Mouse (Mus musculus): ENCODE measurements around the gene Rp2. TPM values are rescaled to one million over a fixed set of nuclear protein-coding genes. Genes with fewer than 3 reads are reported as not detected.
A peak's percentile ranks its signal among the peaks of the same experiment; 100 is the strongest.

Gene Rp2
- total and polyA plus RNA-seq, 2 experiments from 2014 or later = 9.9 to 19.2 TPM

GRCm38 (mm10) chrX:20404068-20404467, 39.8 kb downstream of the Rp2 start:
- DNase-seq = peak; percentile 7
- peak; percentile 62 for TF ChIP-seq CTCF (IDR thresholded peaks at IDR 0.05; ENCODE audit: low read depth)
- WGBS = 84% methylated on average over 4 of the region's 4 CpGs

DNA sequence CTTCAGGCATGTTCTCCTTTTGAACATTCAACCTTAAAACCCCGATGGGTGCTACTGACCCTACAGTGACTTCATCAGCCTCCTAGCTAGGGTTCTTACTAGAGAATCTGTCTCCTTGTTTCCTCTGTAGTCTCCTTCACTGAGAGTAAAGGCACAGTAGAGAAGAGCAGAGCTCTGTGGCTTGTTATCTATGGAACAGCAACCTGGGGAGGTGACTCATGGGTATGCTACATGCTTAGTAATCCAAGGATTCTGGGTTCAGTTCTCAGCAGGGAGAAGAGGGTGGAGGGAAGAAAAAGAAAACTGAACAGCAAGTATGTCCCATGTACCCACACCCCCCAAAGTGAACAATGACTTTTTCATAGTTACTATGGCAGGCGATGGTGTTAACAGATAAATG, 42.6 kb downstream of the Rp2 start:
- TF ChIP-seq CTCF (IDR thresholded peaks at IDR 0.05; ENCODE audit: low read depth) = no peak

More at GRCm38 (mm10) chrX:20404068-20404467, 39.8 kb downstream of the Rp2 start:
- Histone ChIP-seq H3K27me3 (ENCODE audit: insufficient read depth, low read length) (no peaks in the 10 kb centered on the region), H3K4me2 (ENCODE audit: low read depth) (no peak overlapping the region), H3K9ac (no peak overlapping the region), H3K4me1 (ENCODE audit: insufficient read depth) (no peaks in the 10 kb centered on the region), H3K4me3 (ENCODE audit: low read depth, low read length) (no peak overlapping the region), H3K9me3 (ENCODE audit: low read length) (no peaks in the 10 kb centered on the region), H3K27ac (ENCODE audit: low read depth, low read length) (no peak overlapping the region), H3K36me3 (ENCODE audit: insufficient read depth) (no peaks in the 10 kb centered on the region)
- no peak for ATAC-seq

GRCm38 (mm10) chrX:20407676-20408075, 43.4 kb downstream of the Rp2 start:
- Histone ChIP-seq H3K36me3 (ENCODE audit: insufficient read depth) (no peaks in the 10 kb centered on the region), H3K27me3 (ENCODE audit: insufficient read depth, low read length) (no peaks in the 10 kb centered on the region), H3K4me2 (ENCODE audit: low read depth) (no peak overlapping the region), H3K9me3 (ENCODE audit: low read length) (no peaks in the 10 kb centered on the region), H3K4me1 (ENCODE audit: insufficient read depth) (no peaks in the 10 kb centered on the region), H3K9ac (no peak overlapping the region), H3K4me3 (ENCODE audit: low read depth, low read length) (no peak overlapping the region), H3K27ac (ENCODE audit: low read depth, low read length) (no peak overlapping the region)
- DNase-seq (no peak), ATAC-seq (no peak)
- no peak for TF ChIP-seq CTCF (IDR thresholded peaks at IDR 0.05; ENCODE audit: low read depth)
- WGBS = 62% methylated on average over 2 of the region's 2 CpGs

More for the DNA sequence above, 42.6 kb downstream of the Rp2 start:
- Histone ChIP-seq H3K27ac (ENCODE audit: low read depth, low read length) (no peak overlapping the region), H3K27me3 (ENCODE audit: insufficient read depth, low read length) (no peaks in the 10 kb centered on the region), H3K4me2 (ENCODE audit: low read depth) (no peak overlapping the region), H3K9me3 (ENCODE audit: low read length) (no peaks in the 10 kb centered on the region), H3K9ac (no peak overlapping the region), H3K4me1 (ENCODE audit: insufficient read depth) (no peaks in the 10 kb centered on the region), H3K4me3 (ENCODE audit: low read depth, low read length) (no peak overlapping the region), H3K36me3 (ENCODE audit: insufficient read depth) (no peaks in the 10 kb centered on the region)
- 94% methylated on average over 2 of the region's 2 CpGs for WGBS
- ATAC-seq (no peak), DNase-seq (no peak)

- no peak overlapping the region for H3K4me3 ChIP-seq (ENCODE audit: low read depth, low read length)
- no peak overlapping the region for H3K9ac ChIP-seq
- TF ChIP-seq CTCF (IDR thresholded peaks at IDR 0.05; ENCODE audit: low read depth) = no peak
- H3K27ac ChIP-seq (ENCODE audit: low read depth, low read length) = no peak overlapping the region
- no peaks in the 10 kb centered on the region for H3K9me3 ChIP-seq (ENCODE audit: low read length)
- H3K36me3 ChIP-seq (ENCODE audit: insufficient read depth) = no peaks in the 10 kb centered on the region
- WGBS = 84% methylated on average over 4 of the region's 4 CpGs
- no peaks in the 10 kb centered on the region for H3K27me3 ChIP-seq (ENCODE audit: insufficient read depth, low read length)
- DNase-seq (no peak), ATAC-seq (no peak)
- H3K4me2 ChIP-seq (ENCODE audit: low read depth) = no peak overlapping the region
- H3K4me1 ChIP-seq (ENCODE audit: insufficient read depth) = no peaks in the 10 kb centered on the region
Observed at GRCm38 (mm10) chrX:20411382-20411781, 47.1 kb downstream of the Rp2 start.

DNA sequence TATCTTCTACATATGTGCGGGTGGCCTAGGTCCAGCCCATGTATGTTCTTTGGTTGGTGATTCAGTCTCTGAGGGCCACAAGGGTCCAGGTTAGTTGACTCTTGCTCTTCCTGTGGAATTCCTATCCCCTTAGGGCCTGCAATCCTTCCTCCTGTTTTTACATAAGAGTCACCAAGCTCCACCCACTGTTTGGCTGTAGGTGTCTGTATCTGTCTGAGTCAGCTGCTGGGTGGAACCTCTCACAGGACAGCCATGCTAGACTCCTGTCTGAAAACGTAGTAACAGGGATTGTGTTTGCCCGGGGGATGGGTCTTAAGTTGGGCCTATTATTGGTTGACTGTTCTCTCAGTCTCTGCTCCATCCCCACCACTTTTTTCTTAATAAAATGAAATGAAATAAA, 47.9 kb downstream of the Rp2 start:
- H3K4me3 ChIP-seq (ENCODE audit: low read depth, low read length) = no peak overlapping the region
- no peak overlapping the region for H3K4me2 ChIP-seq (ENCODE audit: low read depth)
- H3K27ac ChIP-seq (ENCODE audit: low read depth, low read length) = no peak overlapping the region
- no peaks in the 10 kb centered on the region for H3K36me3 ChIP-seq (ENCODE audit: insufficient read depth)
- DNase-seq = no peak
- WGBS = 79% methylated on average over 3 of the region's 3 CpGs
- H3K9me3 ChIP-seq (ENCODE audit: low read length) = no peaks in the 10 kb centered on the region
- no peaks in the 10 kb centered on the region for H3K27me3 ChIP-seq (ENCODE audit: insufficient read depth, low read length)
- TF ChIP-seq CTCF (IDR thresholded peaks at IDR 0.05; ENCODE audit: low read depth) = no peak
- H3K9ac ChIP-seq = no peak overlapping the region
- ATAC-seq = no peak
- H3K4me1 ChIP-seq (ENCODE audit: insufficient read depth) = no peaks in the 10 kb centered on the region

DNA sequence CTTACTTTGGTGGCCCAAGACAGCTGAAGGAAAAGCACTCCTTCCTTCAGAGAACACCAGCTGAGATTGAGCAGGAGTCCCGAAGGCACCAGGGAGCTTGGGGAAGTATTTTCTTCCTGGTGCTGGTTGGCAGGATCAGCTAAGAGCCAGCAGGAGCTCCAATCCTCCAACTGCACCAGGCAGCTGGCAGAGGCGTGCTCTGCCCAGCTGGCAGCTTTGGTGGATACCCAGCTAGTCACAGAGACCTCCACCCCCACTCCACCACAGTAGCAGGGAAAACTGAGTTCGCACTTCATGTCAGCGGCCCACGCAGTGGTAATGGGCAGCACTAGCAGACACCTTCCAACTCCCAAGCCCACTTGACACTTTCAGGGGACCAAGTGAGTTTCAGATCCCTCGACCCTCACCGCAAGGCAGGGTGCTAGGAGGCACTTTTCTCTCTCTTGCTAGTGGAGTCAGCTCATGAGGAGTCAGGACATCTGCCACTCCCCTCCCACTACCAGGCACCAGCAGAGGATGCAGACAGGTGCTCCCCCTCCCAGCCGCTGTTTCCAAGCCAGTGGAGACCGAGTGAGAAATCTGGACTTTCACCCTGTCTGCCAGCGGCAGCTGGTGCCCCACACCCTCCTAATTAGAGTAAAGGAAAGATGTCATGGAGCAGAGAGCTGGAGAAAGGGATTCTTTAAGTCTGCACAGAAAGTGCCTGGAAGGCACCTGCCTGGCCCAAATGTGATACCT, 50.8 kb downstream of the Rp2 start:
- H3K9ac ChIP-seq = no peak overlapping the region

DNA sequence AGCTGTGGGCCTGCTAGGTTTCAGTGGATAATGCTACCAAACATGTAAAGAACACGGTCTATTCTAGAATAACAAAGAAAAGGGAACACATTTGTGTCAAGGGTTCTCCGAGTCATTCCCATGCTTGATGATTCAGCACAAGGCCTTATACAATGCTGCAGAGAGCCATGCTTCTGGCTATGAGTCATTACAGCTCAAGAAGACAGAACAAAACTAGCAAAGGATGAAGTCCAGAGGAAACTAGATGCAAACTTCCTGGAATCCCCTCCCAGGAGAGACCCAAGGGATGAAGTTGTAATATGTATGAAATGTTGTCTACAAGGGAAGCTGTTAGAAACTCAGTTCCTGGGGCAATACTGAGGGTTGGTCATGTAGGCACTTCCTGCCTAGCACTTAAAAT, 54.2 kb downstream of the Rp2 start:
- no peak for ATAC-seq
- H3K9me3 ChIP-seq (ENCODE audit: low read length) = no peaks in the 10 kb centered on the region
- WGBS = 86% methylated on average over 2 of the region's 2 CpGs
- DNase-seq = no peak
- no peak for TF ChIP-seq CTCF (IDR thresholded peaks at IDR 0.05; ENCODE audit: low read depth)
- no peak overlapping the region for H3K9ac ChIP-seq
- no peaks in the 10 kb centered on the region for H3K36me3 ChIP-seq (ENCODE audit: insufficient read depth)
- no peak overlapping the region for H3K27ac ChIP-seq (ENCODE audit: low read depth, low read length)
- no peaks in the 10 kb centered on the region for H3K27me3 ChIP-seq (ENCODE audit: insufficient read depth, low read length)
- H3K4me3 ChIP-seq (ENCODE audit: low read depth, low read length) = no peak overlapping the region
- no peaks in the 10 kb centered on the region for H3K4me1 ChIP-seq (ENCODE audit: insufficient read depth)
- no peak overlapping the region for H3K4me2 ChIP-seq (ENCODE audit: low read depth)

More for the DNA sequence above, 50.8 kb downstream of the Rp2 start:
- Histone ChIP-seq H3K4me3 (ENCODE audit: low read depth, low read length) (no peak overlapping the region), H3K9me3 (ENCODE audit: low read length) (no peaks in the 10 kb centered on the region), H3K4me2 (ENCODE audit: low read depth) (no peak overlapping the region), H3K27me3 (ENCODE audit: insufficient read depth, low read length) (no peaks in the 10 kb centered on the region), H3K4me1 (ENCODE audit: insufficient read depth) (no peaks in the 10 kb centered on the region), H3K27ac (ENCODE audit: low read depth, low read length) (no peak overlapping the region), H3K36me3 (ENCODE audit: insufficient read depth) (no peaks in the 10 kb centered on the region)
- 50% methylated on average over 10 of the region's 10 CpGs for WGBS
- no peak for TF ChIP-seq CTCF (IDR thresholded peaks at IDR 0.05; ENCODE audit: low read depth)
- DNase-seq (peak; percentile 37), ATAC-seq (peak; percentile 86)
